Mouse (Mus musculus): Measurements from ENCODE around the gene Mdm1. TPM values are rescaled to one million over a fixed set of nuclear protein-coding genes. Genes with fewer than 3 reads are reported as not detected.

Mdm1 gene
- total and polyA plus RNA-seq, 2 experiments from 2014 or later, result 19.1 to 32.9 TPM

DNA sequence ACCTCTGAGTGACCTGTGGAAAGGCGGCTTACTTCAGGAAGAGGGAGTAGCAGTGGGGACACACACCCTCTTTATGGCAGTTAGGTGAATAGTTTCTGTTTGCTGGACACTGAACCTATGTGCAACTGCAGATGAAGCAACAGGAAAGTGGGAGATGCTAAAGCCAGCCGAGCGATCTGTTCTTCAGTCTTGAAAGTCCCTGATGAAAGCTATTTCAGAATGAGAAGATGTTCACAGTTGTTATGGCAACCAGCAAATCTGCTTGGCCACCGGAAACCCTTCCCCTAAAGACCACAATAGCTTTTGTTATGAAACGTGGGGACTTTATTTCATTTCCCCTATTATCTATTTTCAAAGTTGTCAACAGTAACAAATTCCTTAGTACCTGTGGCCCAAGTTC is 41.0 kb upstream of the Mdm1 start:
- WGBS, result 24% methylated on average over 5 of the region's 5 CpGs
- no peak for TF ChIP-seq CTCF (IDR thresholded peaks at IDR 0.05)
- no peaks in the 10 kb centered on the region; the same call in 1 of the 2 replicates for H3K9me3 ChIP-seq (ENCODE audit: low read length)
- no peak overlapping the region for H3K4me2 ChIP-seq (ENCODE audit: low read depth, low read length, poor library complexity, severe bottlenecking)
- H3K36me3 ChIP-seq (ENCODE audit: insufficient read depth, low read length), result no peaks in the 10 kb centered on the region
- no peaks in the 10 kb centered on the region for H3K4me1 ChIP-seq (ENCODE audit: insufficient read depth, low read length)
- no peak overlapping the region; the same call in 1 of the 2 replicates for H3K27ac ChIP-seq (ENCODE audit: low read depth, low read length)
- no peaks in the 10 kb centered on the region for H3K27me3 ChIP-seq (ENCODE audit: insufficient read depth, low read length)
- H3K4me3 ChIP-seq (ENCODE audit: low read depth, low read length), result no peak overlapping the region
- ATAC-seq (ENCODE audit: low FRiP score) (no peak), DNase-seq (ENCODE audit: low spot score) (no peak)
- no peak overlapping the region for H3K9ac ChIP-seq (replicated peaks; ENCODE audit: low read length, poor library complexity, severe bottlenecking)

DNA sequence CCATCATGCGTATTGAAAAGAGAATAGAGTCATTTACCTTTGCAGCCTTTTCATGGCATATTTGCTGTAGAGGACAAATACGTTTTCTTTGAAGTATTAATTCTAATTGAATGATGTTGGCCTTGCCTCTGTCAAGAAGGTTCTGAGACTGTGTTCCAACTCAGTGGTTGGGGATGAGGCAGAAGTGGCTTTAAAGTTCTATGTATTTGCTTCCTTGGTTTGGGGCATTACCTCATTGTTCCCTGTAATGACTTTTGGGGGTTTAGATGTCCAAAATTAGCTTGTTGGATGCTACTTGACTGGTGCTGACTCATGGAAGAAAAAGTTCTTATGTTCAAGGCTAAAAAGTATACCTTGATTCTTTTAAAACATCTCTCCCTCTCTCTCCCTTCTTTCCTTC is 40.6 kb upstream of the Mdm1 start:
- Histone ChIP-seq H3K27ac (ENCODE audit: low read depth, low read length) (no peak overlapping the region), H3K4me3 (ENCODE audit: low read depth, low read length) (no peak overlapping the region), H3K4me2 (ENCODE audit: low read depth, low read length, poor library complexity, severe bottlenecking) (no peak overlapping the region), H3K27me3 (ENCODE audit: insufficient read depth, low read length) (no peaks in the 10 kb centered on the region), H3K9ac (replicated peaks; ENCODE audit: low read length, poor library complexity, severe bottlenecking) (no peak overlapping the region), H3K4me1 (ENCODE audit: insufficient read depth, low read length) (no peaks in the 10 kb centered on the region), H3K36me3 (ENCODE audit: insufficient read depth, low read length) (no peaks in the 10 kb centered on the region), H3K9me3 (ENCODE audit: low read length) (no peaks in the 10 kb centered on the region; the same call in 1 of the 2 replicates)
- DNase-seq (ENCODE audit: low spot score), result no peak
- ATAC-seq (ENCODE audit: low FRiP score), result no peak
- 60% methylated on average over 2 of the region's 2 CpGs for WGBS
- TF ChIP-seq CTCF (IDR thresholded peaks at IDR 0.05), result no peak

DNA sequence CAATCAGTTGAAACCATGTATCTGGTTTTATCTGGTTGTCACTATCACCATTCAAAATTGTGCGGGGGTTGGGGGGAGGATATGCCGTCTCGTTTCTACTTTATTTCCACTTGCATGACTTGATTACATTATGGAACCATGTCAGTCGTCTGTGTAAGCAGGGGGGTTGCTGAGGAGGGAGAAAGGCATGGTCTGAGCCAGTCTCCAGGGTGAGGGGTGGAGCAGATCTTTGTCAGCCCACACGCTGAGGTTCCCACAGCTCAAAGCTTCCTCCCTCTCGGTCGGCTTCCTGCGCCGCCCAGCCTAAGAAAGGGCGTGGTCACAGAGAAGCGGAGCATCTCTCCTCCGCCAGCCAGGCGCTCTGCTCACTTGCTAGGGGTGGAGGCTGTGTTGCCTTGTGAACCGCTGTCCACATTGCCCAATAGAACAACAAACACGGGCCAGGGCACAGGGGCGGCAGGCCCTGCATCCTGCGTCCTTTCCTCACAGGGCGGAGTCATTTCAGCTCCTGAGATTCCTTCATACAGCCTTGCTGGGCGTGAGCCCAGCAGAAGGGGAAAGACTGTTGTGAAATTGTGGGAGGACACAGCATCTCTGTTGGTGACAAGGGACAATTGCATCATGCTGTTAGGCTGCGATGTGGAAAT is 38.5 kb upstream of the Mdm1 start:
- H3K9me3 ChIP-seq (ENCODE audit: low read length), result no peaks in the 10 kb centered on the region
- peak; percentile 28; the same call in 1 of the 2 replicates for TF ChIP-seq CTCF (IDR thresholded peaks at IDR 0.05)
- H3K4me3 ChIP-seq (ENCODE audit: low read depth, low read length), result peak overlapping the region; percentile 41
- peak overlapping the region; percentile 49 for H3K27ac ChIP-seq (ENCODE audit: low read depth, low read length)
- 0% methylated on average over 20 of the region's 20 CpGs for WGBS
- peak overlapping the region; percentile 68 for H3K4me2 ChIP-seq (ENCODE audit: low read depth, low read length, poor library complexity, severe bottlenecking)
- H3K27me3 ChIP-seq (ENCODE audit: insufficient read depth, low read length), result no peaks in the 10 kb centered on the region
- DNase-seq (ENCODE audit: low spot score), result peak; percentile 83
- ATAC-seq (ENCODE audit: low FRiP score), result peak; percentile 89
- peak overlapping the region; percentile 54 for H3K9ac ChIP-seq (replicated peaks; ENCODE audit: low read length, poor library complexity, severe bottlenecking)
- H3K4me1 ChIP-seq (ENCODE audit: insufficient read depth, low read length), result no peaks in the 10 kb centered on the region
- H3K36me3 ChIP-seq (ENCODE audit: insufficient read depth, low read length), result no peaks in the 10 kb centered on the region

DNA sequence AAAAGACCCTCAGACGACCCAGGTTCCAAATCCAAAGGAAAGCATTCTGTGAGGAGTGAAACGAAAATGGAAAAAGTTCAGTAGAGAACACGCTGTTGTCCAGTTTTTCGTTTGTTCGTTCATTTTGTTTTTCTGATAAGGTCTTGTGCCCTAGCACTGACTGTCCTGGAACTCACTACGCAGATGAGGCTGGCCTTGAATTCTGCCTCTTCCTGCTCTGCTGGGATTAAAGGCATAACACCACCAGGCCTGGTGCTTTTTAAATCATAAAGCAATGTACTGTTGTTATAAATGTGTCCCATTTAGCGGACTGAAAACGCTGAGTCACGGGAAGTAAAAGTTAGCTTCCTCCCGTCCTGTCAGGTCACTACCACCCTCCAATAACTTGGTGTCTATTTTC is 37.7 kb upstream of the Mdm1 start:
- Histone ChIP-seq H3K9me3 (ENCODE audit: low read length) (no peaks in the 10 kb centered on the region), H3K36me3 (ENCODE audit: insufficient read depth, low read length) (no peaks in the 10 kb centered on the region), H3K27ac (ENCODE audit: low read depth, low read length) (no peak overlapping the region), H3K4me1 (ENCODE audit: insufficient read depth, low read length) (no peaks in the 10 kb centered on the region), H3K4me2 (ENCODE audit: low read depth, low read length, poor library complexity, severe bottlenecking) (no peak overlapping the region), H3K27me3 (ENCODE audit: insufficient read depth, low read length) (no peaks in the 10 kb centered on the region), H3K4me3 (ENCODE audit: low read depth, low read length) (no peak overlapping the region), H3K9ac (replicated peaks; ENCODE audit: low read length, poor library complexity, severe bottlenecking) (no peak overlapping the region)
- no peak for DNase-seq (ENCODE audit: low spot score)
- 85% methylated on average over 10 of the region's 10 CpGs for WGBS
- no peak for ATAC-seq (ENCODE audit: low FRiP score)
- TF ChIP-seq CTCF (IDR thresholded peaks at IDR 0.05), result no peak

DNA sequence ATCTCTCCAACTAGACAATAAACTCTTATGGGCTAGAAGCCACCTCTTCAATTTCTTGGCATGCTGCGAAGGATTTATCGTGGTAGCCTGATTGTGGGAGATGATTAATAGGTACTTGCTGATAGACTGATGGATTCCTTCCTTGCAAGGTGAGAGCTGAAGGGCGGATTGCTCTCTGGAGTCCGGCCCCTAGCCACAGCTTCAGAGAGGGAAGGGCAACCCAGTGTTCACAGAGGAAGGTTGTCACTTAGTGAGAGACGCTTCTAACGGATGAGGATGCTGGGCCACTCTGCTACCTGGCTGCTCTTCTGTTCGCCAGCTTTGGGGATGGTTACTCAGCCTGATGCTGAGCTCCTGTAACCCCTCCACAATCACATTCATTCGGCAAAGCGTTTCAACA is 34.6 kb upstream of the Mdm1 start:
- Histone ChIP-seq H3K27ac (ENCODE audit: low read depth, low read length) (no peak overlapping the region), H3K4me1 (ENCODE audit: insufficient read depth, low read length) (no peaks in the 10 kb centered on the region), H3K36me3 (ENCODE audit: insufficient read depth, low read length) (no peaks in the 10 kb centered on the region), H3K27me3 (ENCODE audit: insufficient read depth, low read length) (no peaks in the 10 kb centered on the region), H3K9me3 (ENCODE audit: low read length) (no peaks in the 10 kb centered on the region), H3K4me3 (ENCODE audit: low read depth, low read length) (no peak overlapping the region), H3K4me2 (ENCODE audit: low read depth, low read length, poor library complexity, severe bottlenecking) (no peak overlapping the region), H3K9ac (replicated peaks; ENCODE audit: low read length, poor library complexity, severe bottlenecking) (no peak overlapping the region)
- ATAC-seq (ENCODE audit: low FRiP score) (no peak), DNase-seq (ENCODE audit: low spot score) (no peak)
- 86% methylated on average over 9 of the region's 9 CpGs for WGBS
- TF ChIP-seq CTCF (IDR thresholded peaks at IDR 0.05), result no peak

DNA sequence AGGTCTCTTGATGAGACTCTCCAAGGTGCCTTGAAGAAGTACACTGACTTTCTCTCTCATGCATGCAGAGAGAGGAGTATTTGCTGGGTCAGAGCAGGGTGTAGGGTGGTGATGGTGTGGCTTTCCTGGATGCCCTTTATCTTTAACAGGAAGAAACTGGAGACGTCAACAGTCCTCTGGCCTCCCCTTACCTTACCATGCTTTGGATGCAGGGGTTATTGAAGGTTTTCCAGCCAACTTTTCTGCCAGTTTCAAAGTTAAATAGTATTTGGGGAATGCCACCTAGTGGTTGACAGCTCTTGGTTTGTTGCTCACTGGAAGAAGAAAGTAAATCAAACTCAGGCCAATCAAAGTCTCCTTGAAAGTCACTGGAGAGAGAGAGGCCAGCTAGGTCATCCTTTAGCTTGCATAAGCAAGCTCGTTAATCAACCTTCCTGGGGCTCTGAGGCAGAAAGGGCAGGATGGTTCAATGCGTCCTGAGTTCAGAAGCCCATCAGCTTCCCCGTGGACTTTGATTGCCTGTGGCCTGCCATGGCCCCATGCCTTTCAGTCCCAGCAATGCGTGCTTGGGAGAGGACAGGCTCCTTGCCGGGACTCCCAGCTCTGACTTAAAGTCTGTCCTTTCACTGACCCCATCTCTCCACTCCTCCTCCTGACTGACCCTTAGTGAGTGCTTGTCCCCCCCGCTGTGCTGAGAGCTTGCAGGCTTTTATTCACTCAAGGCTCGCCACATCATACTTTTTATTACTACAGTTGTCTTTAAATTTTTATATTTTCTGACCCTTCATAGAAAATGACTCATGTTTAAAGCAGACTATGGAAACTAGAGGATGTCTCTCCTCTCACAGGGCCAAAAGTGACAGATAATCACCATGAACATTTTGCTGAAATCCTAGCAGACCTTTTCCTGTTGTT is 31.3 kb upstream of the Mdm1 start:
- Histone ChIP-seq H3K4me2 (ENCODE audit: low read depth, low read length, poor library complexity, severe bottlenecking) (no peak overlapping the region), H3K27me3 (ENCODE audit: insufficient read depth, low read length) (no peaks in the 10 kb centered on the region), H3K9me3 (ENCODE audit: low read length) (no peaks in the 10 kb centered on the region), H3K4me3 (ENCODE audit: low read depth, low read length) (no peak overlapping the region), H3K4me1 (ENCODE audit: insufficient read depth, low read length) (no peaks in the 10 kb centered on the region), H3K36me3 (ENCODE audit: insufficient read depth, low read length) (no peaks in the 10 kb centered on the region), H3K9ac (replicated peaks; ENCODE audit: low read length, poor library complexity, severe bottlenecking) (no peak overlapping the region), H3K27ac (ENCODE audit: low read depth, low read length) (no peak overlapping the region)
- peak; percentile 78 for TF ChIP-seq CTCF (IDR thresholded peaks at IDR 0.05)
- DNase-seq (ENCODE audit: low spot score) (peak; percentile 76), ATAC-seq (ENCODE audit: low FRiP score) (no peak)
- 21% methylated on average over 8 of the region's 8 CpGs for WGBS

Data from midbrain, postnatal 0 days (tissue).